Mouse (Mus musculus): ENCODE results near the gene Plod3. TPM values are rescaled to one million over a fixed set of nuclear protein-coding genes. Genes with fewer than 3 reads are reported as not detected.

Plod3 gene
- total RNA-seq, 2 experiments from 2014 or later = 15.2 to 20.6 TPM

- Histone ChIP-seq H3K27ac (peak overlapping the region; percentile 86), H3K4me3 (peak overlapping the region; percentile 63)
- intact Hi-C loops (cut with DNase I) = no loop called here
- peak; percentile 84 for DNase-seq
- TF ChIP-seq CTCF (IDR thresholded peaks at IDR 0.05) = no peak
Measured at GRCm38 (mm10) chr5:136967592-136967991, 19.2 kb upstream of the Plod3 start.

GRCm38 (mm10) chr5:136970703-136971102, 16.1 kb upstream of the Plod3 start:
- peak; percentile 83 for TF ChIP-seq CTCF (IDR thresholded peaks at IDR 0.05)
- no peak overlapping the region for H3K27ac ChIP-seq
- no peak overlapping the region for H3K4me3 ChIP-seq
- intact Hi-C loops (cut with DNase I) = loop anchor here (1.0 kb wide), 1 partner anchor 41 kb away; no protein-coding TSS in a partner anchor
- DNase-seq = peak; percentile 81

GRCm38 (mm10) chr5:136973670-136974069, 13.1 kb upstream of the Plod3 start:
- Histone ChIP-seq H3K27ac (no peak overlapping the region), H3K4me3 (no peak overlapping the region)
- no peak for DNase-seq
- TF ChIP-seq CTCF (IDR thresholded peaks at IDR 0.05) = no peak
- intact Hi-C loops (cut with DNase I) = no loop called here

GRCm38 (mm10) chr5:136977769-136978168, 9.1 kb upstream of the Plod3 start:
- TF ChIP-seq CTCF (IDR thresholded peaks at IDR 0.05) = no peak
- DNase-seq = no peak
- intact Hi-C loops (cut with DNase I) = no loop called here
- no peak overlapping the region for H3K27ac ChIP-seq
- no peak overlapping the region for H3K4me3 ChIP-seq

GRCm38 (mm10) chr5:136979762-136980161, 7.1 kb upstream of the Plod3 start:
- DNase-seq = no peak
- intact Hi-C loops (cut with DNase I) = no loop called here
- no peak overlapping the region for H3K4me3 ChIP-seq
- no peak overlapping the region for H3K27ac ChIP-seq
- no peak for TF ChIP-seq CTCF (IDR thresholded peaks at IDR 0.05)

GRCm38 (mm10) chr5:136980974-136981373, 5.8 kb upstream of the Plod3 start:
- intact Hi-C loops (cut with DNase I) = no loop called here
- Histone ChIP-seq H3K4me3 (no peak overlapping the region), H3K27ac (no peak overlapping the region)
- no peak for DNase-seq
- TF ChIP-seq CTCF (IDR thresholded peaks at IDR 0.05) = peak; percentile 37; the same call in 1 of the 2 replicates

GRCm38 (mm10) chr5:136982338-136982930, 4.4 kb upstream of the Plod3 start:
- DNase-seq = peak; percentile 63
- peak; percentile 61 for TF ChIP-seq CTCF (IDR thresholded peaks at IDR 0.05)
- no peak overlapping the region for H3K4me3 ChIP-seq
- H3K27ac ChIP-seq = no peak overlapping the region
- intact Hi-C loops (cut with DNase I) = no loop called here

- TF ChIP-seq CTCF (IDR thresholded peaks at IDR 0.05) = no peak
- intact Hi-C loops (cut with DNase I) = no loop called here
Measured at GRCm38 (mm10) chr5:136984828-136985227, 2.0 kb upstream of the Plod3 start.

GRCm38 (mm10) chr5:136987138-136987933, 517 bp downstream of the Plod3 start:
- Histone ChIP-seq H3K27ac (peak overlapping the region; percentile 89), H3K4me3 (peak overlapping the region; percentile 91)
- intact Hi-C loops (cut with DNase I) = no loop called here
- peak; percentile 89 for DNase-seq
- TF ChIP-seq CTCF (IDR thresholded peaks at IDR 0.05) = no peak

More at GRCm38 (mm10) chr5:136984828-136985227, 2.0 kb upstream of the Plod3 start:
- no peak overlapping the region for H3K4me3 ChIP-seq
- no peak overlapping the region for H3K27ac ChIP-seq
- peak; percentile 16 for DNase-seq

GRCm38 (mm10) chr5:136987934-136988271, 1.1 kb downstream of the Plod3 start, which contains the start of gene Znhit1:
TSS of gene Znhit1 (minus strand) at chr5:136988021.
- Histone ChIP-seq H3K4me3 (peak within 1 kb of the TSS; percentile 91), H3K27ac (peak within 1 kb of the TSS; percentile 89)
- DNase-seq = no peak
- no peak for TF ChIP-seq CTCF (IDR thresholded peaks at IDR 0.05)
- intact Hi-C loops (cut with DNase I) = no loop called here

- intact Hi-C loops (cut with DNase I) = no loop called here
- Histone ChIP-seq H3K27ac (peak overlapping the region; percentile 89), H3K4me3 (peak overlapping the region; percentile 91)
- TF ChIP-seq CTCF (IDR thresholded peaks at IDR 0.05) = no peak
- peak; percentile 63 for DNase-seq
Measured at GRCm38 (mm10) chr5:136988420-136988819, 1.6 kb downstream of the Plod3 start.

- DNase-seq = peak; percentile 13
- no peak overlapping the region for H3K27ac ChIP-seq
- no peak overlapping the region for H3K4me3 ChIP-seq
- intact Hi-C loops (cut with DNase I) = no loop called here
- no peak for TF ChIP-seq CTCF (IDR thresholded peaks at IDR 0.05)
Measured at GRCm38 (mm10) chr5:136989801-136990200, 3.0 kb downstream of the Plod3 start.

GRCm38 (mm10) chr5:136999449-136999848, 12.6 kb downstream of the Plod3 start:
- no peak overlapping the region for H3K27ac ChIP-seq
- TF ChIP-seq CTCF (IDR thresholded peaks at IDR 0.05) = no peak
- no peak for DNase-seq
- intact Hi-C loops (cut with DNase I) = no loop called here
- H3K4me3 ChIP-seq = no peak overlapping the region

All from gastrocnemius, adult 2 months (tissue).